Mouse (Mus musculus) C2C12 (cell line): ENCODE results near the gene Mnt.

Source experiments
- CTCF ChIP-seq: IDR thresholded peaks from one replicate; pipeline ENCODE4 v1.5.1; 2011; ENCODE audit not compliant: control insufficient read depth, insufficient read depth, insufficient read length
- USF1 ChIP-seq: IDR thresholded peaks from one replicate; pipeline ENCODE4 v1.6.1; 2011; ENCODE audit warnings: low read depth, mild to moderate bottlenecking, control low read depth, moderate library complexity

DNA sequence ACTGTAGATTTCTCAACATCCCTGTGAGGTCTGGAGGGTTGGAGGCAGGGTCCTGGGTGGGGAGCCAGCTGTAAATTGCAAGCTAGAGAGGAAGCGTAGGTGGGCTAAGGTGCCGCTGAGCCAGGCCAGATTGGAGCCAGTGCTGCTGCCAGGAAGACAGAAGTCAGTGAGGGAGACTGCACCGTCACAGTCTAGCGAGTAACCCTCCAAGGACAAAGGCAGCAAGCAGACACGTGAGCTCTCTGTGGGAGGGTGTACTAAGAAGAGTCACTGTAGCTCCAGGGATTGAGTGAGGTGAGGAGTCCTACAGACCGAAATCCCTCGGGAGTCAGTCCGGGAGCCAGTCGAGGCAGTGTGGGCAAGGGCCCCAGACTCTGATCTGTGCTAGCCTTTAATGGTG is 10.6 kb downstream of the Mnt start:
- TF ChIP-seq CTCF: no peak
- no peak for TF ChIP-seq USF1
